Mouse (Mus musculus): Measurements from ENCODE around the gene Hdac7. TPM values are rescaled to one million over a fixed set of nuclear protein-coding genes. Genes with fewer than 3 reads are reported as not detected.
"Not testable (repeated sequence)": the region's sequence is repeated elsewhere in the genome, so short reads cannot be mapped to it uniquely, and the experiment has no call there.

Hdac7 gene
- 10 to 100 TPM; 24.5 to 40.3 TPM for total RNA-seq (2021)
- long read RNA-seq, experiment 1, full-length matches to known transcripts, result 4 of 53 reads
- long read RNA-seq, experiment 1, partial matches to known transcripts, result 23 of 53 reads
- long read RNA-seq, experiment 1, other reads (novel, unspliced or antisense), result 26 of 53 reads
- long read RNA-seq, experiment 2, full-length matches to known transcripts, result 7 of 50 reads
- long read RNA-seq, experiment 2, partial matches to known transcripts, result 25 of 50 reads
- long read RNA-seq, experiment 2, other reads (novel, unspliced or antisense), result 18 of 50 reads

DNA sequence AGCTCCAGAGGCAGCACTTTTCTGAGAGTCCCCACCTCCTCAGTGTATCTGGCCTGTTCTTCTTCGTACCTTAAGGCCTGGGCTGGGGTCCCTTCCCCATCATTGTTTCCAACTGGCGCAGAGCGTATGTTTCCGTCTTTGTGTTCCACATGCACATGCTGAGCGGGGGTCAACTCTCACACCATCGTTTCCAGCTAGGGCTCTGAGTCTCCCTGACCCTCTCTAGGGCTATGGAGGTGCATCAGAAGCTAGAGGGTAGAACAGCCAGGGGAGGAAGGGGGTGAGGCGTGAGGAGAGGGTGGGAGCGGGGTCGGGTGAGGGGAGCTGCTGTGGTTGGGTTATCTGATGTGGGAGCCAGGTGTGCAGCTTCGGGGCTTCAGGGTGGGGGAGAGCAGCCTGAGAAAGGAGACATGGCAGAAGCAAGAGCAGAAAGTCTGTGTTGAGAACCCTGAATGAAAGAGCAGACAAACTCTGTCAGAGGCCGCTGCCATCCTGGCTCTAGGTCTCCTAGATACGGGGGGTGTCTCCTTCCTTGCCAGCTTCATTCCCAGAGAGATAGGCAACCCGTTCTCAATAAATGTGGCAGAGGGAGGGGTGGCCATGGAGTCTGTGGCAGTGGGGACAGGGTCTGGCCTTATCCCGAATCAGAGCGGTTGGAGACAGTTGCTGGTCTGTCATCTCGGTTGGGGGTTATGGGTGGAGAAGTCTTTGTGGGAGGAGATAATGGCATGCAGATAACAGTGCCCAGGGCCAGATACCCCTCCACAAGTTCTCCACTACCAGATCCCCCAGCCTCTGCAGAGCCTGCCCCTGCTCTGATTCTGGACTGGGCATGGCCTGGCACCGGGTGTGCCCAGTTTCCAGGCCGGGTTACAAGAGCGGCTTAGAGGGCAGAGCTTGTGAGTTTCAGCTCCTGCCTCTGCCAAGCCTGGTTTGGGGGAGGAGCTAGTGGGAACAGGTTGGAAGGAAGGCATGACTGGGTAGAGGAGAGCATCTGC, at the start of gene Hdac7:
Gene Hdac7, minus strand, starts transcription at position 466 of the 998 bp plus-strand sequence.
- no peak for DNase-seq

- no peak for DNase-seq
Observed at GRCm38 (mm10) chr15:97892506-97892905, 48.2 kb upstream of the Hdac7 start.

DNA sequence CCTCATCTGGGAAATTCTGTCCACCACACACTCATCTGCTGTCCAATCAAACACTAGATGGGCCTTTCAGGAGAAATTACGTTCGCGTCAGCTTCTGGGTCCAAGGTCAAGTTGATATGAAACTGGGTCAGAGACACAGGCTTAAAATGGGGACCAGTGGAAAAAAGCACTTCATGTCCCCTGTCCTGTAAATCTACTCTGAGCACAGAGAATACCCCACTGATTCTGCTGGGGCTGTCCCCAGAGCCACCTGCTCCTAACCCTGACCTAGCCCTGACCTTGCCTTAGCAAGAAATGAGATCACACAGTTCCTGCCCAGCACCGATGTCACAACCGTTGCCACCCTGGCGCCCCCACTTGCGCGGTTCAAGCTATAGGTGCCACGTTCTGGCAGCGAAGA, 46.1 kb upstream of the Hdac7 start:
- no peak for DNase-seq

GRCm38 (mm10) chr15:97890017-97890416, 45.7 kb upstream of the Hdac7 start:
- DNase-seq, result no peak

- no peak for DNase-seq
Observed at GRCm38 (mm10) chr15:97887541-97888016, 43.3 kb upstream of the Hdac7 start.

- DNase-seq, result no peak
Observed at GRCm38 (mm10) chr15:97881423-97881822, 37.1 kb upstream of the Hdac7 start.

- DNase-seq, result no peak
Observed at GRCm38 (mm10) chr15:97880441-97880840, 36.1 kb upstream of the Hdac7 start.

GRCm38 (mm10) chr15:97878696-97879328, 34.5 kb upstream of the Hdac7 start:
- DNase-seq, result no peak

GRCm38 (mm10) chr15:97875784-97876183, 31.5 kb upstream of the Hdac7 start:
- DNase-seq, result no peak

GRCm38 (mm10) chr15:97873717-97874116, 29.4 kb upstream of the Hdac7 start:
- no peak for DNase-seq

DNA sequence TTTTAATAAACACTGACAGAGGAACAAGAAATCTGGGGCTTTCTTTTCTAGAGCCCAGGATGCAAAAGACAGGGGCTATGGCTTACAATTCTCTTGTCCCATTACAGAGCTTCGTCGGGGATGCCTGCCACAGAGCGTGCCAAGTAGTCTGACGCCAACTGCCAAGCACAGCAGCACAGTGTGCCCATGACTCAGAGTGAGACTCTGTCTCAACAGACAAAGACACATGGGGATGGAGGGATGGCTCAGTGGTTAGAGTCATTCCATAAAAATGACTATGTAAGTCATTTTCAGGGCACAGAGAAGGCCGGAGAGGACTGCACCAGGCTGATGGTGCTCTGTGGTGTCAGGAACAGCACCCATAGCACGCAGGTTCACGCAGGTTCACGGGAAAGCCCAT, 27.9 kb upstream of the Hdac7 start:
- DNase-seq, result no peak

- DNase-seq, result no peak
Observed at GRCm38 (mm10) chr15:97871055-97872030, 27.0 kb upstream of the Hdac7 start.

GRCm38 (mm10) chr15:97870116-97870515, 25.8 kb upstream of the Hdac7 start:
- DNase-seq, result not testable (repeated sequence)

GRCm38 (mm10) chr15:97868985-97869384, 24.7 kb upstream of the Hdac7 start:
- DNase-seq, result no peak

DNA sequence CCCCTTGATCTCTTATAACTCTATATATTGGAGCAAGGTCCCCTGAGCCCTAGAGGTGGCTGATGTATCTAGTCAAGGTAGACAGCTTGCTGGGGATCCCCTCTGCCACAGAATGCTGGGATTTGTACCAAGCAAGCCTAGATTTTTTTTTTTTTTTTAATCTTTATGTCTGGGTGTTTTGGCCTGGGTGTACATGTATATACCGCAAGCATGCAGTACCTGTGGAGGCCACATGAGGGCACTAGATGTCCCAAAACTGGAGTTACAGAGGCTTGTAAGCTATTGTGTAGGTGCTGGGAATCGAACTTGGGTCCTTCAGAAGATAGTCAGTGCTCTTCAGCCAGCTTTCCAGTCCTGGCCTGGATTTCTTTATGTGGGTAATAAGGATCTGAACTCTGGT, 21.7 kb upstream of the Hdac7 start:
- DNase-seq, result no peak

DNA sequence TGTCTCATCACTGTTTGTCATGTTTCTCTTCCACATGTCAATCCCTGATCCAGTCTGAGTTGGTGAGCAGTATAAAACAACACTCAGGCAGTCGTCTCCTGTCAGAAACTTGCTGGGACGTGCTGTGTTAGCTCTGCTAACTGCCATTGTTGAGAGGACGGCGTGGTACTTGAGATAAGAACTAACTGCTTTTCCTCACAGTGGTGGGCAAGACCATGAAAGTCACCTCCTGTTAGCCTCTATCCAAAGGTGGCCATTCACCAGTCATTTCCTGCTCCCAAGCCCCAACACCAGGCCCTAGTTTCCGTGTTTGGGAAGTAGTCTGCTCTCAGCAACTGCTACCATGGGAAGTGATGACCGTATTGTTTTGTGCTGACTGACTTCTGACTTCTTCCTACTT, 20.9 kb upstream of the Hdac7 start:
- DNase-seq, result no peak

DNA sequence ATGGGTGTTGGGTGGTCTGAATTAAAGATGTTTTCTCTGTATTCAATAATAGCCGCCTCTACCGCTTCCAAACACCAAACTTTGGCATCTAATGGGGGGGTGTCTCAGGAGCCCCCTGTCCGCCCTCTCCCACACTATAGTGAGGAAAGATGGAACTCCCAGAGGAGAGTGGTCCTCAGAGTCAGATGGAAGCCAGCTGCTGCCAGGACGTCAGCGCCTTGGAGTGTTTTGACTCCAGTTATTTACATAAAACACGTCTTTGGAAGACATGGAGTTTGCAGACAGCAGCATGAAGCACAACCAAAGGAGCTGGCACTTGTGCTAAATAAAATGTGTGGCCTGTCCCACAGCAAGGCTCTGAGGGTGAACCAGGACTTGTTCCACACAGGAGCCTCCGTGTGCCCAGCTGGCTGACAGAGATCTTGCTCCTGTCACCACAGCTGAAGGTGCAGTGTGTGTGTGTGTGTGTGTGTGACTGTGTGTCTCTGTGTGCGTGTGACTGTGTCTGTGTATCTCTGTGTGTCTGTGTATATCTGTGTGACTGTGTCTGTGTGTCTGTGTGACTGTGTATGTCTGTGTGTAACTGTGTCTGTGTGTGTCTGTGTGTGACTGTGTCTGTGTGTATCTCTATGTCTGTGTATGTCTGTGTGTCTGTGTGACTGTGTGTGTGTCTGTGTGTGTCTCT, 20.2 kb upstream of the Hdac7 start:
- no peak for DNase-seq

- no peak for DNase-seq
Observed at GRCm38 (mm10) chr15:97863494-97863881, 19.2 kb upstream of the Hdac7 start.

GRCm38 (mm10) chr15:97862881-97863493, 18.7 kb upstream of the Hdac7 start:
- DNase-seq, result no peak

GRCm38 (mm10) chr15:97860353-97860752, 16.1 kb upstream of the Hdac7 start:
- DNase-seq, result no peak

Data from gastrocnemius, postnatal 10 days (tissue).